Mouse (Mus musculus) liver, adult (tissue): ENCODE results near the gene Trim30a.
"Not testable (repeated sequence)": the region's sequence is repeated elsewhere in the genome, so short reads cannot be mapped to it uniquely, and the experiment has no call there.

Source experiments
- GATA4 ChIP-seq: IDR thresholded peaks from 2 replicates; pipeline ENCODE4 v1.6.1; 2014; ENCODE audit warnings: mild to moderate bottlenecking, low read length; ENCODE audit not compliant: insufficient replicate concordance

The Trim30a gene

GRCm38 (mm10) chr7:104465065-104465744, at the start of gene Trim30a:
Gene Trim30a, minus strand, starts transcription at chr7:104465193.
- TF ChIP-seq GATA4, result no peak

DNA sequence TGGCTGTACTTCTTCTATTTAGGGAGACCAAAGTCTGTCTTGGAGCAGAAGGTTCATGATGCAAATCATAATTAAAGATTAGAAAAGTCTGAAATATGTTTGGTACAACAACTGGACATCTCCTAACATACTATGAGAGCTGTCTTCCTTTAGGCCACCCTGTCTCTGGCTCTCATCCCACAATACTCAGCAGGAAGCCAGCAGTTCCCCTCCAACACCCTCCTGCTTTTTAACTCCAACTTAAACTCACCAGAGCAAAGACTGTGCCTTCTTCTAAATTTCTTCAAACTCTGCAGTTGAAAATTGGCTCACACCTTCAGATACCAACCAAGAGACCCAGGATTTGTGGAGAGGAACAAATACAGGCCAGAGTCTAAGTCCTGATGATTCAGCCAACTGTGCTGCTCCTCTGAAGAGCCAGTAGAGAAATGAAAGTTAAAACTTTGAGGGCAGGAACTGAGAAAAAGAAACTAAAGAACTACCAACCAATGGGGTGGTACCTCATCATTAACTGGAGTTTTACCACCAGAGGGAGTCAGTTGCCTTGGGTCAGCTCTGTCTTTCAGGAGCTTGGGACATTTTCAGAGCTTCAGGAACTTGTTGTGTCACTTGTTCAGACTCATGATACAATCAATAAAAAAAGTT, 42.5 kb upstream of the Trim30a start, which contains the start of gene Trim30d:
Trim30d (minus strand) TSS at position 429 of the 645 bp plus-strand sequence.
- TF ChIP-seq GATA4, result not testable (repeated sequence)

DNA sequence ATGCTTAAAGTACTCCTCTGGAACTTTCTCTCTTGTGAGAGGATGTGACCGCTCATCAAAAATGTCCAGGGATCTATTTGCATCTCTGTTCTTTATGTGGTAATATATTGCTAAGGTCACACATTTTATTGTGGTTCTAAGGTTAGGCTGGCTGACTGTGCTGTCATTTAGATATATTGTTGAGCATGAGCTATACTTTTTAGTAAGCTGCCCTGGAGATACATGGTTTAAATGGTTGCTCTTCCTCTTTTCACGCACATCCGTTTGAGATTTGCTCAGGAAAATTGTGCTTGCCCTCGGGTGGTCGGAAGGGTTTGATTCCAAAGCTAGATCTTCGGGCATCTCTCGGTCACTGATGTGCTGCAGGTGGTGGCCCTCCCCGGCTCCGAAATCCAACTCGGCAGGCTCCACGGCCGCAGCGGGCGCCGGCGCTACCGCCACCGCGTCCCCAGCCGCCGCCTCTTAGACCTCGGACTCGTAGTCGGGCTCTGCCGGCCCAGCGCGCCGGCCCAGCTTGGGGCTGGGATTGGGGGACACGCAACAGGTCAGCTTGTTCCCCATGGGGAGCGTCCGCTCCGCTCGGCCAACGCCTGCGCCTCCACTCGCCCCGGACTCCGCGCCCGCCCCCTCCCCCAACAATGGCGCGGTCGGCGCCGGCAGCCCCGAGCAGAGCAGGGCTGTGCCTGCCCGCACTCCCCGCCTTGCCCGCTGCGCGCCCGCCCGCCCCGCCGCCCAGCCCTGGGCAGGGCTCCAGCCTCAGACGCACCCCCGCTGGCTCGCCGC, 36.8 kb upstream of the Trim30a start:
- TF ChIP-seq GATA4, result no peak

GRCm38 (mm10) chr7:104445961-104446645, 18.9 kb downstream of the Trim30a start:
- TF ChIP-seq GATA4, result no peak

DNA sequence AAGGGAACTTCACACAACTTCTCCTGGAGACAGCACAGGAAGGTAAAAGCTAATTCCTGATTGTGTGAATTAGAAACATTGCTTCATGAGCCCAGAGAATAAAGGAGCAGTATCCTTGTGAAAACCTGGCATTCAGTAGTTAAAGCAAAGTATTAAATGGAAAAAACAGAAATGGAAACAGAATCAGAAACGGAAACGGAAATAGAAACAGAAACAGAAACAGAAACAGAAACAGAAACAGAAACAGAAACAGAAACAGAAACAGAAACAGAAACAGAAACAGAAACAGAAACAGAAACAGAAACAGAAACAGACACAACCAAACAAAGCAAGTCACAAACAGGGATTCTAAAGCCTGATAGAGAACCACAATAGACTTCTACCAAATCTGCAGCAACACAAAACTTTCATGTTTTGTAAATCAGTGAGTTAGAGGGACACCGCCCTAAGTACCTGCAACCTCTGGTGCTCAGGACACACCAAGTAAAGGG, 60.5 kb downstream of the Trim30a start:
- no peak for TF ChIP-seq GATA4

DNA sequence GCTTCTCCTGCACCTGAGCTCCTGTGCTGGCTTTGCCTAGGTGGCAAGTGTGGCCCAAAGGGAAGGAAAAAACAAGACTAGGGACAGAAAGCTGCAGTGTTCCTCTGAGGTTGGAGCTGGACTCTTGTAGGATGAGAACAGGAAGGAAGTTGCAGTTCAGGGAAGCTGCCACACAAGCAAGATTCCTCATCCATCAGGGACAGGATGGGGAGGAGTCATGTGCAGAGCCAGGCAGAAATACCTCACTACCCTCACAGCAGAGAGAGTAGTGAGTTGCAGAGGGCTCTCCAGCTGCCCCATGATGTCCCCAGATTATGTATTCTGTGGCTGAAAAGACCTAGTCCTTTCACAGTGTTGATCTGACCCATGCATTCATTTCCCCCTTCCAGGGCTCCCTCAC, 63.9 kb downstream of the Trim30a start:
- TF ChIP-seq GATA4, result no peak

DNA sequence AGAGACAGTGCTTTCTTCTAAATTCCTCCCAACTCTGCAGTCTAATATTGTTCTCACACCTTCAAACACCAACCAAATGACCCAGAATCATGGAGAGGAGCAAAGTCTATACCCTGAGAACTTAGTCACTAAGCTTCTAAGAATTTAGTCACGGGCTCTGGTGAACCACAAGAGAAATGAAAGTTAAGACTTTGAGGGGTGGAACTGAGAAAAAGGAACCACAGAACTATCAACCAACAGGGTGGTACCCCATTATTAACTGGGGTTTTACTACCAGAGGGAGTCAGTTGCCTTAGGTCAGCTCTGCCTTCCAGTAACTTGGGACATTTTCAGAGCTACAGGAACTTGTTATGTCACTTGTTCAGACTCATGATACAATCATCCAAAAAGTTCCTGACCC, 64.3 kb downstream of the Trim30a start, which contains the start of gene Trim30c:
Trim30c (minus strand) TSS at position 140 of the 400 bp plus-strand sequence.
- no peak for TF ChIP-seq GATA4

- no peak for TF ChIP-seq GATA4
Measured at GRCm38 (mm10) chr7:104398492-104398891, 66.5 kb downstream of the Trim30a start.

GRCm38 (mm10) chr7:104369736-104370414, 95.1 kb downstream of the Trim30a start, which contains the start of gene Trim30b:
Gene Trim30b, minus strand, starts transcription at chr7:104369884.
- TF ChIP-seq GATA4, result no peak

- no peak for TF ChIP-seq GATA4
Measured at GRCm38 (mm10) chr7:104366339-104366738, 98.7 kb downstream of the Trim30a start.
